Mouse (Mus musculus): ENCODE measurements around the gene Tmem145.

DNA sequence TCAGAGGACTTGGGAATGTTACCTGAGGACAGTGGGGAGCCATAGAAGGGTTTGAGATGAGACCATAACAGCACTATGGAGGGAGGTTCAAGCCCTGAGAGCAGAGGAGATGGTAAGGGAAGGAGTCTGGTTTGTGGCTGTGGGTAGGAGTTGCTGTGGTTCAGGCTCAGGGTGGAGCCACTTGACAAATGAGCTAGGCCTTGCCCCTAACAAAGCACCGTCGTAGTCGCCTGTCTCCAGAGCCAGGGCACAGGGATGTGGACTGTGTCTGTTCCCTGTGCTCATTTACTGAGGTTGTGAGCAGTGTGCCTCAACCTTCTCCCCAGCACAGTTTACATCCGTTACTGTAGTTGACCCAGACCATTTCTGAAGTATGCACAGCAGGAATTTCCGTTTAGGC, 31.3 kb upstream of the Tmem145 start:
- TF ChIP-seq CTCF (IDR thresholded peaks at IDR 0.05; ENCODE audit: extremely low read depth, insufficient read depth, low read length) (no peak), POLR2A (IDR thresholded peaks at IDR 0.05; ENCODE audit: extremely low read depth, insufficient read depth, low read length) (no peak)
